Mouse (Mus musculus) small intestine, adult 2 months (tissue): Measurements from ENCODE around the gene Glud1.

Experiments
- CTCF ChIP-seq: fragments of 200-500 bp; IDR thresholded peaks from 2 replicates; pipeline ENCODE4 v1.5.1; 2012; ENCODE audit warnings: low read depth, mild to moderate bottlenecking, control low read depth, inconsistent platforms, low read length, moderate library complexity, mixed read lengths; ENCODE audit not compliant: insufficient replicate concordance, insufficient read length; ENCODE audit errors: extremely low read depth
- POLR2A ChIP-seq: fragments of 200-500 bp; IDR thresholded peaks from 2 replicates; pipeline ENCODE4 v1.6.1; 2012; ENCODE audit warnings: low read depth, mild to moderate bottlenecking, control low read depth, inconsistent platforms, low read length, moderate library complexity

DNA sequence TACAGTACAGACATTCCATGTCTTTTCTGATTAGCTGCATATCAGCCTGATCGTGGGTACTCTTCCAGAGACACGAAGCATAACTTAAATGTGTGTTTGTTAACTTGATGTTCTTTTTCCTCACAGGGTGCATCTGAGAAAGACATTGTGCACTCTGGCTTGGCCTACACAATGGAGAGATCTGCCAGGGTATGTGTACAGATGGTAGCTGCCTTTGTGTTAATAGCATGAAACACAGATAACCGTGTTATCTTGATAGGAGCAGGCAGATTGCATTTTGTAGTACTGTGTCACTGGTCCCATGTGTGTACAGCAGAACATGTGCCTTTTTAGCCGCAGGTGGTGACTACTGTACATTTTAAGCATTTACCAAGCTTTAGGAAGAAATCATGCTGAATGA lies 31.5 kb downstream of the Glud1 start:
- TF ChIP-seq CTCF, result no peak
- TF ChIP-seq POLR2A, result no peak
